Mouse (Mus musculus) stomach, embryonic 15.5 days (tissue): ENCODE measurements at regions not wholly inside any gene's neighbourhood (a gene's known extent, or its start where the extent isn't known, plus 50 kb on each side); places are given as distances from the start of the nearest gene placed in this dataset.
"Not testable (repeated sequence)": the region's sequence is repeated elsewhere in the genome, so short reads cannot be mapped to it uniquely, and the experiment has no call there.

Experiments
- ATAC-seq: fragments of 200-750 bp; cut with Nextera tagmentation; 2 replicates; pipeline ENCODE4 v1.8.0; 2017; ENCODE audit warnings: low read depth, moderate number of reproducible peaks, moderate TSS enrichment; ENCODE audit not compliant: insufficient read depth, low FRiP score
- H3K27ac ChIP-seq: fragments of 300-500 bp; sonication (generic); 2 replicates; pipeline ENCODE4 v1.5.1; 2015; ENCODE audit warnings: mild to moderate bottlenecking, inconsistent platforms
- H3K27me3 ChIP-seq: fragments of 300-500 bp; sonication (generic); replicated peaks from 2 replicates; pipeline ENCODE4 v1.6.1; 2015; ENCODE audit warnings: inconsistent platforms
- H3K36me3 ChIP-seq: fragments of 300-500 bp; sonication (generic); 2 replicates; pipeline ENCODE4 v1.6.1; 2015; ENCODE audit warnings: inconsistent platforms
- H3K4me1 ChIP-seq: fragments of 300-500 bp; sonication (generic); 2 replicates; pipeline ENCODE4 v1.6.1; 2015; ENCODE audit warnings: inconsistent platforms
- H3K4me2 ChIP-seq: fragments of 300-500 bp; sonication (generic); 2 replicates; pipeline ENCODE4 v1.6.1; 2015; ENCODE audit warnings: mild to moderate bottlenecking, inconsistent platforms
- H3K4me3 ChIP-seq: fragments of 300-500 bp; sonication (generic); replicated peaks from 2 replicates; pipeline ENCODE4 v1.5.1; 2015; ENCODE audit warnings: inconsistent platforms
- H3K9ac ChIP-seq: fragments of 300-500 bp; sonication (generic); 2 replicates; pipeline ENCODE4 v1.6.1; 2015; ENCODE audit warnings: inconsistent platforms
- H3K9me3 ChIP-seq: fragments of 300-500 bp; sonication (generic); 2 replicates; pipeline ENCODE4 v1.6.1; 2016; ENCODE audit warnings: inconsistent platforms
- WGBS: fragments of 180-500 bp; shearing (Covaris S2); methylation state at CpG from one replicate; pipeline ENCODE4 v1.1.7; 2015; 5-methylcytosine and 5-hydroxymethylcytosine counted together

DNA sequence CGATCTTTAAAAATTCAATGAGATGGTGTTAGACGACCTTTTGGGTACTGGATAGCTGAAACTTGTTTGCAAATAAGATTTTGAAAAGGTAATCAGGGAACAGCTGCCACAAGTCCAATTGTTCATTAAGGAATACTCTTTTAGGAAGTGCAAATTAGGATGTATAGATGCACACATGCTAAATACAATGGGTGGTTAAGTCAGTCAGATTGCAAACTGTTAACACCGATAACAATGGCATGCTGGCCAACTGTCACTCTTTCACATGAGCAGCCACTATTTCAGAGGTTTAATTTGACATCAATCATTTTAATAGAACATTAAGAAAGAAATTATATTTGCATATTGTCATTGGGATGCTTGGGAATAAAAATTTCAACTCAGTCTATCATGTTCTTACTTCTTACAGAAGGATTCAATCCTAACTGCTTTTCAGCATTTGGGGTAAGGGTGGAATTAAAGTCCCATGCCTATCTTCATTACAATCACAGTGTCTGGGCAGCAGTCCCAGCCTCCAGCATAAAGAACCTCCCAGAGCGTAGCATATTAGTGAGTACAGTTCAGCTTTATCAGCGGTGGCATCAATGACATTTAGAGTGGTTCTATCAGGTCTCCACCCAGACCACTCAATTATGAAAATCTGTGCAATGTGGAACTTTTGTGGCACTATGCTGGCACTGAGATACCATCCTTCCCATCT lies 385.8 kb upstream of the Slc39a10 start:
- Histone ChIP-seq H3K27me3 (no peaks in the 10 kb centered on the region), H3K9ac (no peak overlapping the region), H3K9me3 (no peaks in the 10 kb centered on the region), H3K27ac (no peak overlapping the region), H3K36me3 (no peaks in the 10 kb centered on the region), H3K4me1 (no peaks in the 10 kb centered on the region), H3K4me3 (no peak overlapping the region), H3K4me2 (no peak overlapping the region)
- ATAC-seq = no peak
- 81% methylated on average over 5 of the region's 5 CpGs for WGBS

DNA sequence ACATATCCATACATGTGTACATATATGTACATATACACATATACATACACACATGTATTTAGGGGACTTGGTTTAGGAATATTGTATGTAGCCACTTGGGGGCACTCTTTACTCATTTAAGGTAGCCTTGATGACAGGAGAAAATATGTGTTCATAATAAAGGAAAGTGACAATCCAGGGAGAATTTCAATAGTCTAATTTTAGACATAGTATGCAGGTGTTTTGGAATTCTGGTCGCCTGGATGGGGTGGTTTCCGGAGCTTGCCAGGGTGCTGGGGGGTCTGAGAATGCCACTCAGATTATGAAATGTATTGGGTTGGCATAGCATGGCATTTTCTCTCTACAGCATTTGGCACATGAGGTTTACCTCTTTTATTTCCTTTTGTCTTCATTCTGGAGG lies 385.2 kb upstream of the Slc39a10 start:
- no peak for ATAC-seq
- Histone ChIP-seq H3K4me2 (no peak overlapping the region), H3K4me1 (no peaks in the 10 kb centered on the region), H3K9me3 (no peaks in the 10 kb centered on the region), H3K36me3 (no peaks in the 10 kb centered on the region), H3K27me3 (no peaks in the 10 kb centered on the region), H3K4me3 (no peak overlapping the region), H3K27ac (no peak overlapping the region), H3K9ac (no peak overlapping the region)
- 13% methylated on average over 2 of the region's 2 CpGs for WGBS

- Histone ChIP-seq H3K4me1 (no peaks in the 10 kb centered on the region), H3K4me2 (no peak overlapping the region)
Measured at GRCm38 (mm10) chr1:47272131-47272530, 379.5 kb upstream of the Slc39a10 start.

GRCm38 (mm10) chr1:47263611-47264010 lies 371.0 kb upstream of the Slc39a10 start:
- no peaks in the 10 kb centered on the region for H3K4me1 ChIP-seq
- no peak overlapping the region for H3K27ac ChIP-seq
- ATAC-seq = no peak
- no peaks in the 10 kb centered on the region for H3K9me3 ChIP-seq
- no peak overlapping the region for H3K4me2 ChIP-seq
- no peak overlapping the region for H3K4me3 ChIP-seq
- no peaks in the 10 kb centered on the region for H3K27me3 ChIP-seq
- no peaks in the 10 kb centered on the region for H3K36me3 ChIP-seq
- H3K9ac ChIP-seq = no peak overlapping the region
- WGBS = 24% methylated on average over 1 of the region's 1 CpGs

More at GRCm38 (mm10) chr1:47272131-47272530, 379.5 kb upstream of the Slc39a10 start:
- no peaks in the 10 kb centered on the region for H3K27me3 ChIP-seq
- no peak overlapping the region for H3K9ac ChIP-seq
- no peak for ATAC-seq
- no peaks in the 10 kb centered on the region for H3K9me3 ChIP-seq
- no peak overlapping the region for H3K27ac ChIP-seq
- no peaks in the 10 kb centered on the region for H3K36me3 ChIP-seq
- no peak overlapping the region for H3K4me3 ChIP-seq

DNA sequence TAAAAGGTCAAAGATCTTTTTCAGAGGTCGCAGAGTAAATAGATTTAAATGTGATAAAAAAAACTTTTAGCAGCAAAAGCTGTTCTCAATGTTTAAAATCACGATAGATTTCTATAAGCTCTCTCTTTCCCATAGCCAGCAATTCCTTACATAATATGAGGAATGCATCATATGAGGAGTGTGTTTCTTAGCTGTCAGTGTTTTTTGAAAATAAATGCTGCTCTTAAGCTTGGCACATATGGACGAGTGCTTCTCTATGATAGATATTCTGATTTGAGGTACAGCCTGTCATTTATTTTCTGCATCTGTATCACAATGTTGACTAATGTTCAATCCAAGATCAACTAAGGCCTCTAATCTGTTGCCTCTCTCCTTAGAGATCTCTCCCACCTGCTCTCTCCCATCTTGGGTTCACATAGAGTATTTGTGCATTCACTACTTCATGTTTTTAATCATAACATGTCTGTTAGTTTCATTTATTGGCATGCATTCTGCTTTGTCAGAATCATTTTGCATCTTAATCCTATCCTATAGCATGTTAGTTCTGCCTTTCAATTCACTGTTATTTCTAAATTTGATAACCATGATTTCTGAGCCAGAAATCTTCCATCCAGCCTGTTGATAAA lies 369.0 kb upstream of the Slc39a10 start:
- 56% methylated on average over 3 of the region's 3 CpGs for WGBS
- no peak for ATAC-seq
- H3K9ac ChIP-seq = no peak overlapping the region
- H3K9me3 ChIP-seq = no peaks in the 10 kb centered on the region
- no peaks in the 10 kb centered on the region for H3K36me3 ChIP-seq
- no peak overlapping the region for H3K4me3 ChIP-seq
- no peaks in the 10 kb centered on the region for H3K4me1 ChIP-seq
- no peak overlapping the region for H3K4me2 ChIP-seq
- H3K27ac ChIP-seq = no peak overlapping the region
- no peaks in the 10 kb centered on the region for H3K27me3 ChIP-seq

DNA sequence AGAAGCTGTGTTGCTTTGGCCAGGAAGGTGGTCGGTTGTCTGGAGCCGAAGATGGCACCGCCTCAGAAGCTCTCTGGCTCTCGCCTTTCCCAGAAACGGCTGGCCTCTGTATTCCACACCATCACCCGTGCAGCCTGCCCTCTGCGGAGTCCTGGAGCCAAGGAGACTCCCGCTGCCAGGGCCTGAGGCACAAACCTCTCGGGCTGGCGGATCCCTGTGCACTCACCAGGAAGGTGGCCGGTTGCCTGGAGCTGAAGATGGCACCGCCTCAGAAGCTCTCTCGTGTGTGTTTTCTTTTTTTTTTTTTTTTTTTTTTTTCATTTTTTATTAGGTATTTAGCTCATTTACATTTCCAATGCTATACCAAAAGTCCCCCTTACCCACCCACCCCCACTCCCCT lies 358.1 kb upstream of the Slc39a10 start:
- H3K27ac ChIP-seq, H3K27me3 ChIP-seq, H3K4me3 ChIP-seq, ATAC-seq, H3K4me1 ChIP-seq, H3K9ac ChIP-seq, H3K4me2 ChIP-seq, H3K36me3 ChIP-seq, H3K9me3 ChIP-seq: not testable (repeated sequence)
- 81% methylated on average over 13 of the region's 13 CpGs for WGBS

DNA sequence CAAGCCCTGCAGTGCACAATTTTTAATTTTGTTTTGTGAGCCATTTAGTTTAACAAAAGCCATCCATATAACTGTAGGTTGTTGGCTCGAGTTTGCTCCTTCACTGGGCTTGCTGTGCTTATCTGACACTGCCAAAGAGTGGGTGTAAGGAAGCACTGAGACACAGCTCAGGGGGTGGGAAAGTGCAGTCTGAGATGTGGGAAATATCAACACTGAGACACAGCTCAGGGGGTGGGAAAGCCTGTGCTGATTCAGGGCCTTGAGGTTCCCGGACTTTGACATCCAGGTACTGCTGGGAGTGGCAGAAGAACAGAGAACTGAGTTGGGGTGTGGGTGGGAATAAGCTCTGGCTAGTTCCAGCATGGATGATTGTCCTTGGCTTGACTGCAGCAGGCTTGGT lies 324.4 kb upstream of the Slc39a10 start:
- Histone ChIP-seq H3K4me3 (no peak overlapping the region), H3K4me2 (no peak overlapping the region), H3K4me1 (no peaks in the 10 kb centered on the region), H3K36me3 (no peaks in the 10 kb centered on the region), H3K27me3 (no peaks in the 10 kb centered on the region), H3K27ac (no peak overlapping the region), H3K9me3 (no peaks in the 10 kb centered on the region), H3K9ac (no peak overlapping the region)
- ATAC-seq = no peak
- WGBS = 70% methylated on average over 2 of the region's 2 CpGs

- Histone ChIP-seq H3K4me3 (no peak overlapping the region), H3K27me3 (no peaks in the 10 kb centered on the region), H3K9ac (no peak overlapping the region), H3K4me1 (no peaks in the 10 kb centered on the region), H3K27ac (no peak overlapping the region), H3K9me3 (no peaks in the 10 kb centered on the region), H3K36me3 (no peaks in the 10 kb centered on the region), H3K4me2 (no peak overlapping the region)
- WGBS = 67% methylated on average over 2 of the region's 2 CpGs
- ATAC-seq = no peak
Measured at GRCm38 (mm10) chr1:47216419-47217002, 323.9 kb upstream of the Slc39a10 start.

DNA sequence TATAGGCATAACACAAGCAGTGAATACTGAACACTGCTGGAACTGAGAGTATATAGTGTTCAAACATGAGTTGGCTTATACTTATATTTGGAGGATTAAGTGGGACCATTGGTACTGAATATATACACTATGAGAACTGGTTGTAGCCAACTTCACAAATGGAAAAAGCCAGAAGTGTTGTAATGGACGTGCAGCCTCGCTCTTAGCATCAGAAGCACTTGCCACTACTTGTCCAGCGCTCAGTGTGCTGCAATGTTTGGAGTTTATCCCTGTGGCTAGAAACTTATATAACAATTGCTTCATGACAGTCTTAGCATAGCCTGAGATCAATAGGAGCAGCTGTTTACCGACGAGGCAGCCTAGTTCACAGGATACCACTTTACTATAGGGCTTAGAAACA lies 320.8 kb upstream of the Slc39a10 start:
- Histone ChIP-seq H3K36me3 (no peaks in the 10 kb centered on the region), H3K4me3 (no peak overlapping the region), H3K4me1 (no peaks in the 10 kb centered on the region), H3K9ac (no peak overlapping the region), H3K27ac (no peak overlapping the region), H3K4me2 (no peak overlapping the region), H3K27me3 (no peaks in the 10 kb centered on the region), H3K9me3 (no peaks in the 10 kb centered on the region)
- ATAC-seq = no peak
- 79% methylated on average over 5 of the region's 5 CpGs for WGBS

GRCm38 (mm10) chr1:47193001-47193400 lies 300.3 kb upstream of the Slc39a10 start:
- Histone ChIP-seq H3K9me3 (no peaks in the 10 kb centered on the region), H3K27me3 (no peaks in the 10 kb centered on the region), H3K4me2 (no peak overlapping the region), H3K4me3 (no peak overlapping the region), H3K36me3 (no peaks in the 10 kb centered on the region), H3K9ac (no peak overlapping the region), H3K4me1 (no peaks in the 10 kb centered on the region), H3K27ac (no peak overlapping the region)
- no peak for ATAC-seq
- WGBS = 76% methylated on average over 4 of the region's 4 CpGs

DNA sequence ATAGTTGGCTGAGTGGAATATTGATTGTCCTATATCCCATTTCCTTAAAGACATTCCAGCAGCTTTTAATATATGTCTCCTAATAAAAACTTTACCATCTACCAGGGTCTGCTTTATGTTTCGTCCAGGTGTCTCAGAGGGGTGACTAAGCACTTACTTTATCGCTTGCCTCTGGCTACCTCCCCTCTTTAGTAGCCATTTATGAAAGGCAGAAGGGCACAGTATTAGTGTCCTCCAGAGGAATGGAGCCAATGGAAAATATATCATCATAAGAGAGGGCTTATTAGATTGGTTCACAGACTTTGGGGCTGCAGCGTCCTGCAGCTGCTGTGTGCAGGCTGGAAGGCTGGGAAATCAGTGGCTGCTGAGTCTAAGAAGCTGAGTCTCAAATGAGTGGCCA lies 271.8 kb upstream of the Slc39a10 start:
- Histone ChIP-seq H3K9ac (no peak overlapping the region), H3K27ac (no peak overlapping the region), H3K4me1 (no peaks in the 10 kb centered on the region), H3K4me3 (no peak overlapping the region), H3K36me3 (no peaks in the 10 kb centered on the region), H3K9me3 (no peaks in the 10 kb centered on the region), H3K4me2 (no peak overlapping the region), H3K27me3 (no peaks in the 10 kb centered on the region)
- ATAC-seq = no peak
- WGBS = 59% methylated on average over 3 of the region's 3 CpGs

DNA sequence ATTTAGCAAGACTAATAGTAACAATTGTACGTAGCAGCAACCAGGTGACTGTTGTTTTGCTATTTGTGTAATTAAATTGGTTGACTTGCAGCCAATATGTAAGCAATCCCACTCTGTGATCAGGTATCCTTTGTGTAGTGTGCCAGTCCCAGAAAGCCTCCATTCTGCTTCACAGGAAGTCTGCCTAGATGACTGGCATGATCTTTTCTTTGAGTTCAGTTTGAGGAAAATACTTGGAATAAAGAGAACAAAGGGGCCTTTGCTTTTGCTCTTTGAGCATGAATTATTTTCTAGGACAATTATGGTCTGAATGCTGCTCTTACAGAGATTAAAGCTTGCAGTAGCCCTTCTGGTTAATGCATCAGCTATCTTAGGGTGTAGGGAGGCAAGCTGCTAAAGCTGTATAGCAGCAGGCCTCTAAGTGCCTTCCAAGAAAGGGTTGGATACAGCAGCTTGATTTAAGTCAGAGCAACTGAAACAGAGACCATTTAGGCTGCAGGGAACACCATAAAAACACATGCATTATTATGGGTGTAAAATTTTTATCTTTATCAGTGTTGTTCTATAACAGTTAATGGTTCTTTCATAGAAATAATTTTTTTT lies 271.3 kb upstream of the Slc39a10 start:
- no peaks in the 10 kb centered on the region for H3K4me1 ChIP-seq
- H3K4me3 ChIP-seq = no peak overlapping the region
- 80% methylated on average over 1 of the region's 1 CpGs for WGBS
- H3K4me2 ChIP-seq = no peak overlapping the region
- H3K27ac ChIP-seq = no peak overlapping the region
- no peak overlapping the region for H3K9ac ChIP-seq
- H3K27me3 ChIP-seq = no peaks in the 10 kb centered on the region
- H3K9me3 ChIP-seq = no peaks in the 10 kb centered on the region
- no peak for ATAC-seq
- H3K36me3 ChIP-seq = no peaks in the 10 kb centered on the region
